Mouse (Mus musculus): ENCODE measurements around the gene Pkm.
A peak's percentile ranks its signal among the peaks of the same experiment; 100 is the strongest.

Pkm gene

GRCm38 (mm10) chr9:59666813-59667212 is 10.6 kb downstream of the Pkm start:
- no peak for DNase-seq

GRCm38 (mm10) chr9:59667250-59667649 is 11.1 kb downstream of the Pkm start:
- DNase-seq = no peak

DNA sequence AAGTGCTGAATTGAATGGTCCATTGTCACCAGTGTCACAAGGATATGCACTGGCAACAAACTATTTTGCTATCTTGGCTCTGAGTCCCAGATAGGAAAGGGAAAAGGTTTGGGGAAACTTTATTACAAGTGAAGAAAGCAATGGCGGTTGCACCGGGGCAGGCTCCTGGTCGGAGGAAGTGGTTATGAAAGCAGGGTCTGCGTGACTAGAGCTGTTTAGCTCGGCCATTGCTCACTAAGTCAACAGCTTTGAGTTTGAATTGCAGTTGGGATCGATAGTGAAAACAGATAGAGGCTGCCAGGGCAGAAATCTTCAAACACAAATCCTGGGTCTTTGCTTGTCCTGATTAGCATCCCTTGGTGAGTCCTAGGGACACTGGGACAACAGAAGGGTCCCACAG is 11.7 kb downstream of the Pkm start:
- DNase-seq = no peak

DNA sequence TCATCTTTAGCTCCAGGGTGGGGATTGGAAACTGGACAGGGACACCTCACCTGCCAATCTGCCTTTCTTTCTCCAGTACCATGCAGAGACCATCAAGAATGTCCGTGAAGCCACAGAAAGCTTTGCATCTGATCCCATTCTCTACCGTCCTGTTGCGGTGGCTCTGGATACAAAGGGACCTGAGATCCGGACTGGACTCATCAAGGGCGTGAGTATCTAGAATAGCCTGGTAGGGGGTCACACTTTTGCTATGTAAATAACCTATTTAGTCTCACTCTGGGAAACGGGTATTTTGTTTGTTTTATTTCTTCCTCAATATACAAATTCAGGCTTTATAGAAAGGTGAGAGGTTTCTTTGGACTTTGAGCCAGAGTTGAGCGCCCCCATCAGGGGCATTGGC is 12.3 kb downstream of the Pkm start:
- no peak for DNase-seq

GRCm38 (mm10) chr9:59669172-59669571 is 13.0 kb downstream of the Pkm start:
- no peak for DNase-seq

GRCm38 (mm10) chr9:59672195-59672894 is 16.2 kb downstream of the Pkm start:
- no peak for DNase-seq

- no peak for DNase-seq
Measured at GRCm38 (mm10) chr9:59673427-59673826, 17.3 kb downstream of the Pkm start.

DNA sequence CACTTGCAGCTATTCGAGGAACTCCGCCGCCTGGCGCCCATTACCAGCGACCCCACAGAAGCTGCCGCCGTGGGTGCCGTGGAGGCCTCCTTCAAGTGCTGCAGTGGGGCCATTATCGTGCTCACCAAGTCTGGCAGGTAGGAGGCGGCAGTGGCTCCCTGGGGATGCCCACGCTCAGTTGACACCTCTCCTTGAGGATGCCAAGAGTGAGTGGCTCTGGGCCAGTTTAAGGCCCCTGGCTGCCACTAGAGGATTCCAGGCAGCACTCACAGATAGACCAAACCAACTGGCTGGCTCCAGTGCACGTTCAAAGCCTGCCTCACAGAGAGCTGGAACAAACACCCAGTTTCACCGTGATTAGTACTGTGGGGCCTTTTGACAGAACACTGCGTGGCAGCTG is 19.4 kb downstream of the Pkm start:
- DNase-seq = no peak

- DNase-seq = peak in 1 of 2 experiments; percentile 10
Measured at GRCm38 (mm10) chr9:59678313-59678712, 22.1 kb downstream of the Pkm start.

DNA sequence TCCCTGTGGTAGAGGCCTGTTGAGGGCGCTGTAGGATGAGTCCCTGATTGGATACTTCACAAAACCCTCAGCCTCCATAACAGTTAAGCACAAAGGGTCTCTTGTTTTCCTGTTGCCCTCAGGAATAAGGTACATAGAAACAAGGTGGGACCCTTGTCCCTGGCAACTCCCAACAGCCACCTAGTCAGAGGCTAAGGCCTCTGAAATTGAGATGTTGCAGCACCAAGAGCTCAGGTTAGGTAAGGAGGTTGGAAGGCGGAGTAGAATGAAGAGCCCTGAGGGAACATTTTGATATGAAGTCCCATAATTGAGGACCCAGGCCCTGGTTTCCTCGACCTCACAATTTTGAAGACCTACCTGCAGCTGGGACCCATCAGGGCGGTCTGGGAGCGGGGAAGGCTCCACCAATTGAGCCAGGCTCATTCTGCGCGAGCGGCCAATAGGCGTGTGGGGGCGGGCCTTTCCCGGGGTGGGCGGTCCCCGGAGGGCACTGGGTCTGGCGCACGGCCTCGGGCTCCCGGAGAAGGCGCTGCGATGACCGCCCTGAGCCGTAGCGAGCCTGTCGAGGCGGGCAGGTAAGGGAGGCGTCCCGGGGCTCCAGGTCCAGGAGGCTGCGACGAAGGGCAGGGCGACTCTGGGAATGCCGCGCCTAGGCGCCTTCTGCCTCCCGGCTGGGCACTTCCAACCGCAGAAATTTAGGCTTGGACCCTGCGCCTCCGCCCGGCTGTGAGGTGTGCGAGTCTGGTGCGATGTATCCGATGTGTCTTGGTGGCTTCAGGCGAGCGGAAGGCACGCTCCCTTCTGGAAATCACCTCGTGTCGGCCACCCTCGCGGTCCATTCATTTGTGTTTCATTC is 23.7 kb downstream of the Pkm start, which contains the start of gene Gramd2:
Gene Gramd2 (plus strand): TSS at position 467 of the 856 bp plus-strand sequence.
- peak in 1 of 2 experiments; percentile 40 for DNase-seq

GRCm38 (mm10) chr9:59680534-59680875 is 24.3 kb downstream of the Pkm start:
- DNase-seq = no peak

DNA sequence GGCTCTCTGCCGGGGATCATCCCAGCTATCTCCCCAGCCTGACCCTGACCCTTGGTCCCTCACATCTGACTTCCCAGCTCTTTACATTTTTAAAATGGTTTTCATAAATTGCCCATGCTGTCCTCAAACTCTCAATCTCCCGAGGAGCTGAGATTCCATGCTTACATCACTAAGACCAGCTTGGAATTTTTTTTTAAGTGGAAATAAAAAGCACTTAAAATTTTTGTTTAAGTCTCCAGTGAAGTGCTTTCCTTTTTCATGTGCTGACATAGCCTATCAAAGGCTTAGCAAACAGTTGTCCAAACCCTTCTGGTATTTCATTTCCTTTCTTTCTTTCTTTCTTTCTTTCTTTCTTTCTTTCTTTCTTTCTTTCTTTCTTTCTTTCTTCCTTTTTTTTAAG is 27.9 kb downstream of the Pkm start:
- DNase-seq = no peak

DNA sequence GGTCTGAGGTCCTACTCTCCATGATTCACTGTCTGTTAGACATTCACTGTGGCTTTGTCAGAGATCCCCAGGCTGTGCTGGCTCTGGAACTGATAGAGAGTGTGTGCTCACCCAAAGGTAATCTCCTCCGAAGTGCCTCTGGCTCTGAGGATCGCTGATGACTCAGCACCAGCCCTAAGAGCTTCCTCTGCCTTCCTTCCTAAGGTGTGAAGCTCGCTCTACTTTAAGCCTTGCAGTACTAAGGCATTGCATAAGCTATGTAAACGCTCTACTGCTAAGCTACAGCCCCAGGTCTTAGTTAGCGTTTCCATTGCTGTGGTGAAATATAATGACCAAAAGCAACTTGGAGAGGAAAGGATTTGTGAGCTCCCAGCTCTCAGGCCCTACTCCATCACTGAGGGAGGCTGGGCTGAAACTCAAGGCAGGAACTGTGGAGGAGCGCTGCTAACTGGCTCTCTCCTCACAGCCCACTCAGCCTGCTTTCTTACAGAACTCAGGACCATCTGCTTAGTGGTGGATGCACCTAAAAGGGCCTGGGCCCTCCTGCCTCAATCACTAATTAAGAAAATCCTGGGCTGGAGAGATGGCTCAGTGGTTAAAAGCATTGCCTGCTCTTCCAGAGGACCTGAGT is 31.4 kb downstream of the Pkm start:
- no peak for DNase-seq

- no peak for DNase-seq
Measured at GRCm38 (mm10) chr9:59691635-59692094, 35.5 kb downstream of the Pkm start.

GRCm38 (mm10) chr9:59692145-59692544 is 36.0 kb downstream of the Pkm start:
- no peak for DNase-seq

- DNase-seq = no peak
Measured at GRCm38 (mm10) chr9:59694571-59695450, 38.6 kb downstream of the Pkm start.

DNA sequence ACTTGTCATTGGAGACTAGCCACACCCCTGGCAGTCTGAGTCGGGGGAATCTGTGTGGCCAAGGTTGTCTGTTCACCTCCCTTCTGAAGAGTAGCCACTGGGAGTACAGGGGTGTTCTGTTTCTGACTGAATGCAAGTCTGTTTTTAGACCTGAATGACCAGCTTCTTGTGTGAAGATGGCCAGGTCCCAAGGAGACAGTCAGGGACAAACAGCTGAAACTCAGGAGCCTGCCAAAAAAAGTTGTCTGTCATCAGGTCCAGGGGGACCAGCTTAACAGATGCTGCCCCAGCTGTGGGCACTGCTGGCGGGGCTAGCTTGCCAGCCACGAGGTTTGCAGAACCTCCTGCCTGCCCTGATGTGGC is 39.3 kb downstream of the Pkm start:
- DNase-seq = no peak

DNA sequence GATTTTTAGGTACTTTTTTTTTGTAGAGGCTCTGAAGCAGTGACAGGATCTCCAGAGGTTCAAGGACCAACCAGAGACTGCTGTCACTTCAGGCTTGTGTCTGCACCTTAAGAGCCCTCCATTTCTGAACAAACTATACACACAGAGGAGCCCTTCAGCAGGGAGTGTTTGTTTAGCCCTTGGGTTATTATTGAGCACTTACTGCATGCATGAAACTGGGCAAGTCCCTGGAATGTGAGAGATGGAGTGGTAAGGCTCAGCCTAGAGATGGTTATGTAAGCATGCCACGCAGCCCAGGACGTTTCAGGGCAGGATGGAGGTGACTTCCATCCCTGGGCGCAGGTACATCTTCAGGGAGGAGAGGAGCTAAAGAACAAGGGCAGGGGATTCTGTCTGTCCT is 40.2 kb downstream of the Pkm start:
- no peak for DNase-seq

DNA sequence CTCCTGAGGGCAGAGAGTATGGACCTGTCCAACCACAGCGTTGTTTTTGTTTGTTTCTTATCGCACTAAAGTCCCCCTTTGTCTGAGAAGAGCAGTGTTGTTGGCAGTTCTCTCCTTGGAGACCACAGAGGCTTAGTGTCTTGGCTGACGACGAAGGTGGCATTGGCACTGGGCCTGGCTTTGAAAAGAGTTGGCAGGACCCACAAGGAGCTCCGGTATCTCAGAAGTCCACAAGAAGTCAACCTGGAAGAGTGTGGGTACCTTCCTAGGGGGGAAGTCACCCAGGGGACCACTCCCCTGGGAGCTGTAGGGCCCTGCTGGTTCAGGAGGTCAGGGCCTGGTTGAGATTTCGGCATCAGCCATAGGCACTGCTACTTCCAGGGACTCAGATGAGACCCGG is 44.9 kb downstream of the Pkm start:
- no peak for DNase-seq

GRCm38 (mm10) chr9:59703099-59703498 is 46.9 kb downstream of the Pkm start:
- DNase-seq = no peak

- no peak for DNase-seq
Measured at GRCm38 (mm10) chr9:59706850-59707825, 51.0 kb downstream of the Pkm start.
